Comparison of ENCODE assay signal across 21 mouse cellular contexts in genomic region chr17:88477165-88477564, GRCm38 (mm10). TPM values are rescaled to one million over a fixed set of nuclear protein-coding genes. Genes with fewer than 3 reads are reported as not detected.
A peak's percentile ranks its signal among the peaks of the same experiment; 100 is the strongest.
DNase-seq lines count a peak whose midpoint lies in the region; ATAC-seq and TF ChIP-seq lines count a peak whose summit lies in the region.
"Had no signal": no experiment of that assay in that cellular context is flagged by ENCODE, and none has a peak within 500 bp of the region (broad histone marks: within the 10 kb centered on the region; RNA-seq: fewer than 3 reads in every experiment).

No protein-coding gene starts in this region.

- TF ChIP-seq POLR2A in heart, adult 2 months (IDR thresholded peaks at IDR 0.05; ENCODE audit: insufficient read depth, low read depth, low read length) = no peak
- TF ChIP-seq POLR2A in ES-Bruce4 (IDR thresholded peaks at IDR 0.05; ENCODE audit: insufficient read depth, low read length) = no peak

- no peaks in the 10 kb centered on the region for H3K79me2 ChIP-seq in heart, adult 2 months (replicated peaks; ENCODE audit: control insufficient read depth, insufficient read depth, low read length)

- no peak for TF ChIP-seq EP300 in heart, adult 2 months (IDR thresholded peaks at IDR 0.05; ENCODE audit: insufficient read depth, low read depth, low read length)
- no peak for TF ChIP-seq EP300 in ES-Bruce4 (IDR thresholded peaks at IDR 0.05; ENCODE audit: insufficient read depth, low read depth, low read length)

- TF ChIP-seq CTCF in heart, adult 2 months (IDR thresholded peaks at IDR 0.05) = no peak
- TF ChIP-seq CTCF in ES-Bruce4 (IDR thresholded peaks at IDR 0.05; ENCODE audit: low read depth, low read length) = no peak

- DNase-seq in heart, adult 11 months = peak; percentile 87
- no peak for DNase-seq in heart, adult 2 months
- DNase-seq in liver = no peak
- no peak for DNase-seq in right cerebral cortex, postnatal 10 days (ENCODE audit: low spot score in 2 of 2)
- DNase-seq: adrenal gland, adult 8-10 months; adrenal gland, postnatal 14 days; adrenal gland, postnatal 36 days; cerebellum, adult 11-12 months; cerebellum, adult 2 months; cerebellum, adult 9-10 months; cerebellum, postnatal 10 days; cerebellum, postnatal 25 days had no signal

- ATAC-seq in liver, embryonic 15.5 days (ENCODE audit: insufficient read depth) = no peak
- ATAC-seq: activated CD4-positive, CD25-positive, alpha-beta regulatory T cell, adult 4 months; forebrain, embryonic 13.5 days; forebrain, embryonic 15.5 days; Patski had no signal

- 95% methylated on average over 7 of the region's 7 CpGs for whole genome bisulfite sequencing in heart, adult 2 months
- 84% methylated on average over 7 of the region's 7 CpGs for WGBS in liver, embryonic 15.5 days (ENCODE audit: insufficient replicate concordance)

- no peaks in the 10 kb centered on the region for H3K27me3 ChIP-seq in heart, adult 2 months (ENCODE audit: control insufficient read depth, insufficient read depth, low read length)
- no peaks in the 10 kb centered on the region for H3K27me3 ChIP-seq in liver, embryonic 15.5 days
- H3K27me3 ChIP-seq in ES-Bruce4 (ENCODE audit: control insufficient read depth, insufficient read depth, low read length, poor library complexity, severe bottlenecking) = no peaks in the 10 kb centered on the region
- H3K27me3 ChIP-seq: embryonic facial prominence, embryonic 12.5 days; forebrain, embryonic 13.5 days; forebrain, embryonic 15.5 days; Patski had no signal

- intact Hi-C loops in heart, adult 2 months (cut with DNase I) = no loop called here

- no peak overlapping the region for H3K4me3 ChIP-seq in heart, adult 2 months
- no peak overlapping the region for H3K4me3 ChIP-seq in liver, embryonic 15.5 days (replicated peaks)
- H3K4me3 ChIP-seq in ES-Bruce4 (ENCODE audit: low read depth, low read length) = no peak overlapping the region
- H3K4me3 ChIP-seq: embryonic facial prominence, embryonic 10.5 days; embryonic facial prominence, embryonic 12.5 days; forebrain, embryonic 13.5 days; forebrain, embryonic 15.5 days had no signal

- H3K4me1 ChIP-seq in heart, adult 2 months (ENCODE audit: control insufficient read depth, insufficient read depth, low read length) = no peaks in the 10 kb centered on the region
- peaks cover 34% of the 10 kb centered on the region for H3K4me1 ChIP-seq in liver, embryonic 15.5 days (replicated peaks)
- no peaks in the 10 kb centered on the region for H3K4me1 ChIP-seq in ES-Bruce4 (ENCODE audit: control insufficient read depth, insufficient read depth, low read length)
- H3K4me1 ChIP-seq: embryonic facial prominence, embryonic 10.5 days; embryonic facial prominence, embryonic 12.5 days had no signal

- H3K4me2 ChIP-seq in liver, embryonic 15.5 days = no peak overlapping the region
- H3K4me2 ChIP-seq: embryonic facial prominence, embryonic 12.5 days; forebrain, embryonic 13.5 days; forebrain, embryonic 15.5 days had no signal

- H3K9me3 ChIP-seq in liver, embryonic 15.5 days (replicated peaks) = no peaks in the 10 kb centered on the region
- H3K9me3 ChIP-seq in ES-Bruce4 (replicated peaks; ENCODE audit: control insufficient read depth, insufficient read depth, low read length, poor library complexity, severe bottlenecking) = peaks cover 12% of the 10 kb centered on the region
- H3K9me3 ChIP-seq: embryonic facial prominence, embryonic 10.5 days; embryonic facial prominence, embryonic 12.5 days; forebrain, embryonic 13.5 days; forebrain, embryonic 15.5 days; G1E had no signal

- H3K36me3 ChIP-seq in heart, adult 2 months (ENCODE audit: control insufficient read depth, insufficient read depth, low read length) = no peaks in the 10 kb centered on the region
- H3K36me3 ChIP-seq in liver, embryonic 15.5 days (replicated peaks) = peaks cover 18% of the 10 kb centered on the region
- H3K36me3 ChIP-seq in ES-Bruce4 (ENCODE audit: control insufficient read depth, insufficient read depth, low read length, poor library complexity, severe bottlenecking) = peaks cover 7% of the 10 kb centered on the region
- H3K36me3 ChIP-seq: embryonic facial prominence, embryonic 12.5 days; forebrain, embryonic 15.5 days had no signal

- no peak overlapping the region for H3K9ac ChIP-seq in heart, adult 2 months (ENCODE audit: low read depth, low read length)
- H3K9ac ChIP-seq in liver, embryonic 15.5 days = no peak overlapping the region
- no peak overlapping the region for H3K9ac ChIP-seq in ES-Bruce4 (ENCODE audit: low read depth, poor library complexity, severe bottlenecking)
- H3K9ac ChIP-seq: embryonic facial prominence, embryonic 12.5 days; forebrain, embryonic 13.5 days; forebrain, embryonic 15.5 days had no signal

- H3K27ac ChIP-seq in heart, adult 2 months = no peak overlapping the region
- 0 out of 2 replicates have a peak overlapping the region, but pooled peaks have one; percentile 14 for H3K27ac ChIP-seq in liver, embryonic 15.5 days (replicated peaks)
- 0 out of 2 replicates have a peak overlapping the region, but pooled peaks have one; percentile 16 for H3K27ac ChIP-seq in ES-Bruce4 (ENCODE audit: insufficient read depth, low read length)
- H3K27ac ChIP-seq: embryonic facial prominence, embryonic 10.5 days; embryonic facial prominence, embryonic 12.5 days; forebrain, embryonic 13.5 days; forebrain, embryonic 15.5 days had no signal

RNA-seq across cellular contexts. Expression of gene Foxn2, which starts 36.7 kb away (rescaled TPM):
- 1 to 10 TPM; 7.4 to 9.4 TPM for total RNA-seq in heart, adult 2 months (2021)
- polyA plus RNA-seq in heart, adult 2 months (2012; rRNA removed) = 2.6 and 2.8 TPM in 2 replicates
- polyA plus RNA-seq in liver, embryonic 15.5 days (2015; fragmentation: Nextera tagmentation; extraction: Ambion mirVana) = 10.7 and 11.5 TPM in 2 replicates
- 35.4 and 40.9 TPM in 2 replicates for polyA plus RNA-seq in ES-Bruce4 (2011; ENCODE audit: insufficient read depth, insufficient read length, low read depth, missing spikeins)

RNA-seq across cellular contexts. Expression of gene Ppp1r21, which starts 52.8 kb away (rescaled TPM):
- total RNA-seq in heart, adult 2 months (2021) = 1 to 10 TPM; 8.8 to 9.9 TPM
- 9.2 and 14.1 TPM in 2 replicates for polyA plus RNA-seq in heart, adult 2 months (2012; rRNA removed)
- 9.6 and 9.7 TPM in 2 replicates for polyA plus RNA-seq in liver, embryonic 15.5 days (2015; fragmentation: Nextera tagmentation; extraction: Ambion mirVana)
- 22.7 and 25.7 TPM in 2 replicates for polyA plus RNA-seq in ES-Bruce4 (2011; ENCODE audit: insufficient read depth, insufficient read length, low read depth, missing spikeins)
